Mouse (Mus musculus): ENCODE data around the gene Ddit4. TPM values are rescaled to one million over a fixed set of nuclear protein-coding genes. Genes with fewer than 3 reads are reported as not detected.

The Ddit4 gene
- 24.3 and 38.3 TPM in 2 replicates for polyA plus RNA-seq (2015; fragmentation: Nextera tagmentation; extraction: Ambion mirVana)

GRCm38 (mm10) chr10:59951211-59952151 lies at the start of gene Ddit4:
Gene Ddit4 (minus strand): TSS chr10:59951834.

Other genes with a start within 250 kb of the Ddit4 start
- gene Micu1, start 249.4 kb downstream of the Ddit4 start, polyA plus RNA-seq (2015; fragmentation: Nextera tagmentation; extraction: Ambion mirVana) = 50.1 and 62.8 TPM in 2 replicates
- 18.9 and 31.9 TPM in 2 replicates for gene Dnajb12, start 72.3 kb downstream of the Ddit4 start, polyA plus RNA-seq (2015; fragmentation: Nextera tagmentation; extraction: Ambion mirVana)
- gene Ascc1, start 51.0 kb upstream of the Ddit4 start, polyA plus RNA-seq (2015; fragmentation: Nextera tagmentation; extraction: Ambion mirVana) = 43.0 and 47.6 TPM in 2 replicates
- 135 and 145 TPM in 2 replicates for gene Anapc16, start 51.3 kb upstream of the Ddit4 start, polyA plus RNA-seq (2015; fragmentation: Nextera tagmentation; extraction: Ambion mirVana)
- gene Spock2, start 154.4 kb upstream of the Ddit4 start, polyA plus RNA-seq (2015; fragmentation: Nextera tagmentation; extraction: Ambion mirVana) = 15.5 and 19.6 TPM in 2 replicates